Mouse (Mus musculus) liver, adult 2 months (tissue): Measurements from ENCODE around the gene Tomm22.

Source experiments
- CTCF ChIP-seq: fragments of 200-500 bp; IDR thresholded peaks from 2 replicates; pipeline ENCODE4 v1.5.1; 2011; ENCODE audit warnings: low read depth, low read length, control low read depth
- POLR2A ChIP-seq: fragments of 200-500 bp; IDR thresholded peaks from 2 replicates; pipeline ENCODE4 v1.6.1; 2011; ENCODE audit warnings: low read length, control low read depth; ENCODE audit not compliant: insufficient read depth; ENCODE audit errors: extremely low read depth

- TF ChIP-seq CTCF (no peak), POLR2A (no peak)
Observed at GRCm38 (mm10) chr15:79688268-79688956, 17.8 kb downstream of the Tomm22 start.
